Mouse (Mus musculus): ENCODE measurements around the gene Riiad1. TPM values are rescaled to one million over a fixed set of nuclear protein-coding genes. Genes with fewer than 3 reads are reported as not detected.

Riiad1 gene
- polyA plus RNA-seq, 1 experiment from 2014 or later = 2.0 TPM

Other genes with a start within 250 kb of the Riiad1 start
- not detected in 2 replicates for gene Gm4778, start 216.3 kb downstream of the Riiad1 start, polyA plus RNA-seq (2016; fragmentation: Nextera tagmentation; extraction: Ambion mirVana)
- gene Them4, start 170.3 kb downstream of the Riiad1 start, polyA plus RNA-seq (2016; fragmentation: Nextera tagmentation; extraction: Ambion mirVana) = 11.7 and 12.3 TPM in 2 replicates
- not detected in 2 replicates for gene Them5, start 138.2 kb downstream of the Riiad1 start, polyA plus RNA-seq (2016; fragmentation: Nextera tagmentation; extraction: Ambion mirVana)
- gene C2cd4d, start 117.9 kb downstream of the Riiad1 start, polyA plus RNA-seq (2016; fragmentation: Nextera tagmentation; extraction: Ambion mirVana) = 2.8 and 3.6 TPM in 2 replicates
- 0.72 and 0.88 TPM in 2 replicates for gene Rorc, start 107.5 kb downstream of the Riiad1 start, polyA plus RNA-seq (2016; fragmentation: Nextera tagmentation; extraction: Ambion mirVana)
- gene Lingo4, start 81.8 kb downstream of the Riiad1 start, polyA plus RNA-seq (2016; fragmentation: Nextera tagmentation; extraction: Ambion mirVana) = 0.06 and 0.12 TPM in 2 replicates
- gene Tdrkh, start 67.1 kb downstream of the Riiad1 start, polyA plus RNA-seq (2016; fragmentation: Nextera tagmentation; extraction: Ambion mirVana) = 11.8 and 13.9 TPM in 2 replicates
- gene Mrpl9, start 37.0 kb downstream of the Riiad1 start, polyA plus RNA-seq (2016; fragmentation: Nextera tagmentation; extraction: Ambion mirVana) = 65.3 and 65.6 TPM in 2 replicates
- gene Oaz3, start 36.4 kb downstream of the Riiad1 start, polyA plus RNA-seq (2016; fragmentation: Nextera tagmentation; extraction: Ambion mirVana) = 0.41 and 0.45 TPM in 2 replicates
- 14.2 and 17.8 TPM in 2 replicates for gene Celf3, start 2.0 kb downstream of the Riiad1 start, polyA plus RNA-seq (2016; fragmentation: Nextera tagmentation; extraction: Ambion mirVana)
- gene Snx27, start 102.4 kb upstream of the Riiad1 start, polyA plus RNA-seq (2016; fragmentation: Nextera tagmentation; extraction: Ambion mirVana) = 59.7 and 61.7 TPM in 2 replicates
- not detected in 2 replicates for gene Gm10972, start 162.8 kb upstream of the Riiad1 start, polyA plus RNA-seq (2016; fragmentation: Nextera tagmentation; extraction: Ambion mirVana)
- gene Tuft1, start 178.5 kb upstream of the Riiad1 start, polyA plus RNA-seq (2016; fragmentation: Nextera tagmentation; extraction: Ambion mirVana) = 4.3 and 4.4 TPM in 2 replicates
- 0.42 TPM in 1 of 2 replicates, not detected in the other for gene Selenbp2, start 213.2 kb upstream of the Riiad1 start, polyA plus RNA-seq (2016; fragmentation: Nextera tagmentation; extraction: Ambion mirVana)

Data from embryonic facial prominence, embryonic 12.5 days (tissue).